Mouse (Mus musculus): Measurements from ENCODE around the gene Klhl7. TPM values are rescaled to one million over a fixed set of nuclear protein-coding genes. Genes with fewer than 3 reads are reported as not detected.
A peak's percentile ranks its signal among the peaks of the same experiment; 100 is the strongest.

The Klhl7 gene
- total and polyA plus RNA-seq, 2 experiments from 2014 or later = 123 to 149 TPM

DNA sequence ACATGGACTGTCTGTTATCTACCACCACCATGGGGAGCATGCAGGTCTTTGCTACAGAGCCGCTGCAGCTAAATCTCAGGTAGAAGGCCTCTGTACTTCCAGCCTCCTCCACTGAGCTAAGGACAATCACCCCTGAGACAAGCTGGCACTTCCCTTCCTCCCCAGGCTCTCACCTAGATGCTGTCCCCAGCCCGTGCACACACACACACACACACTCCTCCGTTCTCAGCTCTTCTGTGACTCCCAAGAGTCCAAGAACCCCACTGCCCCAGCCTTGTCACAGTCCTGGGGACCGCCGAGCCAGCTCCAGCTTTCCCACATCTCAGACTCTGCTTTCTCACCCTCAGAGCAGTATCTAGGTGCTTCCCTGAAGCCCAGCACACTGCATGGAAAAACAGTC lies 83.6 kb downstream of the Klhl7 start:
- Histone ChIP-seq H3K4me2 (ENCODE audit: low read depth, low read length, poor library complexity, severe bottlenecking) (no peak overlapping the region), H3K27ac (ENCODE audit: low read depth, low read length) (no peak overlapping the region), H3K4me1 (ENCODE audit: insufficient read depth, low read length) (no peaks in the 10 kb centered on the region), H3K36me3 (ENCODE audit: insufficient read depth, low read length) (peaks cover 36% of the 10 kb centered on the region), H3K27me3 (ENCODE audit: insufficient read depth, low read length) (no peaks in the 10 kb centered on the region), H3K9me3 (ENCODE audit: low read length) (no peaks in the 10 kb centered on the region), H3K4me3 (ENCODE audit: low read depth, low read length) (no peak overlapping the region), H3K9ac (replicated peaks; ENCODE audit: low read length, poor library complexity, severe bottlenecking) (no peak overlapping the region)
- 95% methylated on average over 5 of the region's 5 CpGs for WGBS
- no peak for TF ChIP-seq CTCF (IDR thresholded peaks at IDR 0.05)
- ATAC-seq (ENCODE audit: low FRiP score) (no peak), DNase-seq (ENCODE audit: low spot score) (no peak)

DNA sequence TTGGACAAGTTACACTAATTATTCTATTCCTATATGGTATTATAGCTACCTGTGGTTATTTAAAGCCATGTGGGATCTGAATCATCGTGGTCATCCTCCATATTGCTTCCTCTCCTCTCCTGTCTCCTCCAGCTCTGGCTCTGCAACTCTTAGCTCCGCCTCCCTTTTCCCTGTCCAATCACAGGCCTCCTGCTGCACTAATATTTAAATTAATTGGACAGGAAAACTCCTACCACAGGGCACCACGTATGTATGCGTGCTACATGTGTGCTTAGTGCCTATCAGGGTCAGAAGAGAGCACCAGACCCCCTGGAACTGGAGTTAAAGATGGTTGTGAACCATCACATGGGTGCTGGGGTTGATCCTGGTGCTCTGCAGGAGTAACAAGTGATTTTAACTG lies 88.1 kb downstream of the Klhl7 start:
- ATAC-seq (ENCODE audit: low FRiP score) (no peak), DNase-seq (ENCODE audit: low spot score) (no peak)
- no peaks in the 10 kb centered on the region for H3K9me3 ChIP-seq (ENCODE audit: low read length)
- no peaks in the 10 kb centered on the region for H3K4me1 ChIP-seq (ENCODE audit: insufficient read depth, low read length)
- H3K9ac ChIP-seq (replicated peaks; ENCODE audit: low read length, poor library complexity, severe bottlenecking) = no peak overlapping the region
- WGBS = 74% methylated on average over 4 of the region's 4 CpGs
- H3K27ac ChIP-seq (ENCODE audit: low read depth, low read length) = no peak overlapping the region
- H3K36me3 ChIP-seq (ENCODE audit: insufficient read depth, low read length) = peaks cover 16% of the 10 kb centered on the region
- H3K27me3 ChIP-seq (ENCODE audit: insufficient read depth, low read length) = no peaks in the 10 kb centered on the region
- H3K4me3 ChIP-seq (ENCODE audit: low read depth, low read length) = no peak overlapping the region
- TF ChIP-seq CTCF (IDR thresholded peaks at IDR 0.05) = no peak
- H3K4me2 ChIP-seq (ENCODE audit: low read depth, low read length, poor library complexity, severe bottlenecking) = no peak overlapping the region

DNA sequence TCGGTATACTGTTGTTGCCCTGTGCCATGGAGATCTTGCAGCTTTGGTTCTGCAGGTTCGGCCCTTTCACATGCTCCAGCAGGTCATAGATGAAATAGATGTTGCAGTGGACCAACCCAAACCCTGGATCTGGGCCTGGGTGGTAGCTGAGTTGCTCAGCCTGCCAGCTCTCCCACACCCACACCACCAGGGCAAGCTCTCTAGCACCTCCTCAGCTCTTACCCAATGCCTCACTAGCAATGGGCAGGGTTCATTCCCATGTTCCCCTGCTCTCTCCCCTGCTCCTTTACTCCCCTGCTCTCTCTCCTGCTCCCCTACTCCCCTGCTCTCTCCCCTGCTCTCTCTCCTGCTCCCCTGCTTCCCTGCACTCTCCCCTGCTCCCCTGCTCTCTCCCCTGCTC lies 91.4 kb downstream of the Klhl7 start:
- Histone ChIP-seq H3K9me3 (ENCODE audit: low read length) (no peaks in the 10 kb centered on the region), H3K4me2 (ENCODE audit: low read depth, low read length, poor library complexity, severe bottlenecking) (no peak overlapping the region), H3K4me1 (ENCODE audit: insufficient read depth, low read length) (no peaks in the 10 kb centered on the region), H3K36me3 (ENCODE audit: insufficient read depth, low read length) (0 out of 2 replicates have a peak, but pooled peaks cover 4% of the 10 kb centered on the region), H3K27me3 (ENCODE audit: insufficient read depth, low read length) (no peaks in the 10 kb centered on the region), H3K27ac (ENCODE audit: low read depth, low read length) (no peak overlapping the region), H3K9ac (replicated peaks; ENCODE audit: low read length, poor library complexity, severe bottlenecking) (no peak overlapping the region), H3K4me3 (ENCODE audit: low read depth, low read length) (no peak overlapping the region)
- no peak for TF ChIP-seq CTCF (IDR thresholded peaks at IDR 0.05)
- 84% methylated on average over 2 of the region's 2 CpGs for WGBS
- no peak for DNase-seq (ENCODE audit: low spot score)
- no peak for ATAC-seq (ENCODE audit: low FRiP score)

DNA sequence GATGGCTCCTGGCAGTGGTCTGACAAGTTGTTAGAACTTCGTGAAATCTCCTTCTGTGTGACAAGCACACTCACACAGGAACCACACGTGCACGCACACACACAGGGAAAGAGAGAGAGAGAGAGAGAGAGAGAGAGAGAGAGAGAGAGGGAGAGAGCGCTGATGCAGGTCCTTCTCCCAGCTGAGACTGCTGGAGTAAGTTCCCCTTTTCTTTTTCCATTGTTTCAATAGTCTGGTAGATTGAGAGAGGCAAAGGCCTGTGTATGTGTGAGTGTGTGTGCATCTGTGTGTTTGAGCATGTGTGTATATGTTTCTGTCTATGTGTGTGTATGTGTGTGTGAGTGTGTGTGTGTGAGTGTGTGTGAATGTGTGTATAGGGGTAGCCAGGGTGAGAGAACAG lies 100.6 kb downstream of the Klhl7 start:
- Histone ChIP-seq H3K27ac (ENCODE audit: low read depth, low read length) (no peak overlapping the region), H3K9me3 (ENCODE audit: low read length) (no peaks in the 10 kb centered on the region), H3K36me3 (ENCODE audit: insufficient read depth, low read length) (no peaks in the 10 kb centered on the region), H3K27me3 (ENCODE audit: insufficient read depth, low read length) (no peaks in the 10 kb centered on the region), H3K4me3 (ENCODE audit: low read depth, low read length) (no peak overlapping the region), H3K9ac (replicated peaks; ENCODE audit: low read length, poor library complexity, severe bottlenecking) (no peak overlapping the region), H3K4me2 (ENCODE audit: low read depth, low read length, poor library complexity, severe bottlenecking) (no peak overlapping the region), H3K4me1 (ENCODE audit: insufficient read depth, low read length) (no peaks in the 10 kb centered on the region)
- no peak for ATAC-seq (ENCODE audit: low FRiP score)
- no peak for DNase-seq (ENCODE audit: low spot score)
- TF ChIP-seq CTCF (IDR thresholded peaks at IDR 0.05) = no peak
- 84% methylated on average over 4 of the region's 4 CpGs for WGBS

GRCm38 (mm10) chr5:24202492-24202891 lies 102.1 kb downstream of the Klhl7 start:
- ATAC-seq (ENCODE audit: low FRiP score) = peak; percentile 49; the same call in 1 of the 2 replicates
- H3K27me3 ChIP-seq (ENCODE audit: insufficient read depth, low read length) = no peaks in the 10 kb centered on the region
- no peaks in the 10 kb centered on the region for H3K4me1 ChIP-seq (ENCODE audit: insufficient read depth, low read length)
- no peak for TF ChIP-seq CTCF (IDR thresholded peaks at IDR 0.05)
- WGBS = 66% methylated on average over 5 of the region's 5 CpGs
- no peak overlapping the region for H3K27ac ChIP-seq (ENCODE audit: low read depth, low read length)
- DNase-seq (ENCODE audit: low spot score) = peak; percentile 42
- no peaks in the 10 kb centered on the region for H3K36me3 ChIP-seq (ENCODE audit: insufficient read depth, low read length)
- no peaks in the 10 kb centered on the region for H3K9me3 ChIP-seq (ENCODE audit: low read length)
- H3K4me3 ChIP-seq (ENCODE audit: low read depth, low read length) = no peak overlapping the region
- no peak overlapping the region for H3K9ac ChIP-seq (replicated peaks; ENCODE audit: low read length, poor library complexity, severe bottlenecking)
- H3K4me2 ChIP-seq (ENCODE audit: low read depth, low read length, poor library complexity, severe bottlenecking) = no peak overlapping the region

DNA sequence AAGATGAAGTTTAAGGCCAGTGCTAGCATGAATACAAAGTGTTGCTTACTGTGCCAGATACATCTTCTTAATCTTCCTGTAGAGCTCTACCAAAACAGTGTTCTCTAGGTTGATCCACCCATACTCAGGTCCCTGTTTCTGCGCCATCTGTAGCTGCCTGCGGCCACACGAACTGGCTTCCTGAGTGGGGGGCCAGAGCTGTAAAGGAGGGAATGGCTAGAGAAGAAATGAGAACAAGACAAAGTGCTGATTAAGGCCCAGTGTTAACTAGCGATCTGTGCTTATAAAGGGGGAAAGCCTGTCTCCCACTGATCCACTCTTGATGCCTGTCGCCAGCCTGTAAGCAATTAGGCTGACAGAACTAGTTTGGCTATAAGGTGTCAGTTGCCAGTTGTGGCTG lies 102.9 kb downstream of the Klhl7 start:
- no peaks in the 10 kb centered on the region for H3K36me3 ChIP-seq (ENCODE audit: insufficient read depth, low read length)
- ATAC-seq (ENCODE audit: low FRiP score) (no peak), DNase-seq (ENCODE audit: low spot score) (no peak)
- no peak for TF ChIP-seq CTCF (IDR thresholded peaks at IDR 0.05)
- no peaks in the 10 kb centered on the region for H3K27me3 ChIP-seq (ENCODE audit: insufficient read depth, low read length)
- H3K27ac ChIP-seq (ENCODE audit: low read depth, low read length) = no peak overlapping the region
- H3K9ac ChIP-seq (replicated peaks; ENCODE audit: low read length, poor library complexity, severe bottlenecking) = no peak overlapping the region
- H3K4me2 ChIP-seq (ENCODE audit: low read depth, low read length, poor library complexity, severe bottlenecking) = no peak overlapping the region
- no peak overlapping the region for H3K4me3 ChIP-seq (ENCODE audit: low read depth, low read length)
- no peaks in the 10 kb centered on the region for H3K4me1 ChIP-seq (ENCODE audit: insufficient read depth, low read length)
- 89% methylated on average over 5 of the region's 5 CpGs for WGBS
- H3K9me3 ChIP-seq (ENCODE audit: low read length) = no peaks in the 10 kb centered on the region

Data from midbrain, postnatal 0 days (tissue).